Mouse (Mus musculus) c-Kit-positive CD71-positive TER-119-negative erythroid progenitor cells, embryonic 14.5 days (primary cell): ENCODE data around the gene 9930021J03Rik.

Experiments
- DNase-seq: peaks from one replicate; pipeline ENCODE4 v3.0.0-alpha.2; 2013; ENCODE audit warnings: low read depth

The 9930021J03Rik gene

GRCm38 (mm10) chr19:29696309-29696708 is 109.5 kb downstream of the 9930021J03Rik start:
- no peak for DNase-seq

GRCm38 (mm10) chr19:29695071-29695470 is 110.7 kb downstream of the 9930021J03Rik start:
- DNase-seq, result no peak

- peak; percentile 66 for DNase-seq
These were observed 121.8 kb downstream of the 9930021J03Rik start for GRCm38 (mm10) chr19:29683844-29684540.

- peak; percentile 9 for DNase-seq
These were observed 125.3 kb downstream of the 9930021J03Rik start for GRCm38 (mm10) chr19:29680182-29681152.

GRCm38 (mm10) chr19:29678181-29678778 is 127.5 kb downstream of the 9930021J03Rik start:
- no peak for DNase-seq

- DNase-seq, result no peak
These were observed 129.2 kb downstream of the 9930021J03Rik start for GRCm38 (mm10) chr19:29676479-29677193.

GRCm38 (mm10) chr19:29675562-29676078 is 130.2 kb downstream of the 9930021J03Rik start:
- no peak for DNase-seq

- DNase-seq, result no peak
These were observed 130.8 kb downstream of the 9930021J03Rik start for GRCm38 (mm10) chr19:29674946-29675345.

- DNase-seq, result no peak
These were observed 133.1 kb downstream of the 9930021J03Rik start for GRCm38 (mm10) chr19:29672660-29673059.

GRCm38 (mm10) chr19:29671160-29671559 is 134.6 kb downstream of the 9930021J03Rik start:
- no peak for DNase-seq

GRCm38 (mm10) chr19:29670247-29670646 is 135.5 kb downstream of the 9930021J03Rik start:
- no peak for DNase-seq

GRCm38 (mm10) chr19:29668135-29668534 is 137.7 kb downstream of the 9930021J03Rik start:
- DNase-seq, result no peak

- no peak for DNase-seq
These were observed 138.7 kb downstream of the 9930021J03Rik start for GRCm38 (mm10) chr19:29666965-29667594.

- DNase-seq, result no peak
These were observed 139.6 kb downstream of the 9930021J03Rik start for GRCm38 (mm10) chr19:29666164-29666563.

- DNase-seq, result no peak
These were observed 140.9 kb downstream of the 9930021J03Rik start for GRCm38 (mm10) chr19:29664934-29665333.
